Mouse (Mus musculus) embryonic facial prominence, embryonic 13.5 days (tissue): ENCODE results near the gene Cdk11b. TPM values are rescaled to one million over a fixed set of nuclear protein-coding genes. Genes with fewer than 3 reads are reported as not detected.
"Not testable (repeated sequence)": the region's sequence is repeated elsewhere in the genome, so short reads cannot be mapped to it uniquely, and the experiment has no call there.

ENCODE experiments used
- ATAC-seq: fragments of 200-750 bp; cut with Nextera tagmentation; 2 replicates; pipeline ENCODE4 v1.8.0; 2017; ENCODE audit warnings: low read depth; ENCODE audit not compliant: insufficient number of reproducible peaks, insufficient read depth, low FRiP score, low TSS enrichment
- H3K27ac ChIP-seq: fragments of 300-500 bp; sonication (generic); 2 replicates; pipeline ENCODE4 v1.5.1; 2015; ENCODE audit warnings: moderate library complexity, mild to moderate bottlenecking, inconsistent platforms
- H3K27me3 ChIP-seq: fragments of 300-500 bp; sonication (generic); 2 replicates; pipeline ENCODE4 v1.6.1; 2015; ENCODE audit warnings: mild to moderate bottlenecking, inconsistent platforms
- H3K36me3 ChIP-seq: fragments of 300-500 bp; sonication (generic); 2 replicates; pipeline ENCODE4 v1.6.1; 2015; ENCODE audit warnings: mild to moderate bottlenecking, inconsistent platforms
- H3K4me1 ChIP-seq: fragments of 300-500 bp; sonication (generic); 2 replicates; pipeline ENCODE4 v1.6.1; 2015; ENCODE audit warnings: inconsistent platforms
- H3K4me2 ChIP-seq: fragments of 300-500 bp; sonication (generic); 2 replicates; pipeline ENCODE4 v1.6.1; 2015; ENCODE audit warnings: moderate library complexity, mild to moderate bottlenecking, inconsistent platforms
- H3K4me3 ChIP-seq: fragments of 300-500 bp; sonication (generic); 2 replicates; pipeline ENCODE4 v1.5.1; 2015; ENCODE audit warnings: mild to moderate bottlenecking, inconsistent platforms
- H3K9ac ChIP-seq: fragments of 300-500 bp; sonication (generic); 2 replicates; pipeline ENCODE4 v1.6.1; 2015; ENCODE audit warnings: mild to moderate bottlenecking, inconsistent platforms
- H3K9me3 ChIP-seq: fragments of 300-500 bp; sonication (generic); 2 replicates; pipeline ENCODE4 v1.6.1; 2016; ENCODE audit warnings: inconsistent platforms
- WGBS: fragments of 180-500 bp; shearing (Covaris S2); methylation state at CpG from one replicate; pipeline ENCODE4 v1.1.7; 2015; ENCODE audit warnings: mixed read lengths; 5-methylcytosine and 5-hydroxymethylcytosine counted together
- polyA plus RNA-seq: library from polyadenylated mRNA; unstranded; fragments of >200 nt; fragmentation: Nextera tagmentation; extraction: Ambion mirVana; gene quantifications from 2 replicates; pipeline ENCODE4 v1.2.1, GENCODE M21; 2015

The Cdk11b gene
- polyA plus RNA-seq, 1 experiment from 2014 or later, result 76.4 TPM

DNA sequence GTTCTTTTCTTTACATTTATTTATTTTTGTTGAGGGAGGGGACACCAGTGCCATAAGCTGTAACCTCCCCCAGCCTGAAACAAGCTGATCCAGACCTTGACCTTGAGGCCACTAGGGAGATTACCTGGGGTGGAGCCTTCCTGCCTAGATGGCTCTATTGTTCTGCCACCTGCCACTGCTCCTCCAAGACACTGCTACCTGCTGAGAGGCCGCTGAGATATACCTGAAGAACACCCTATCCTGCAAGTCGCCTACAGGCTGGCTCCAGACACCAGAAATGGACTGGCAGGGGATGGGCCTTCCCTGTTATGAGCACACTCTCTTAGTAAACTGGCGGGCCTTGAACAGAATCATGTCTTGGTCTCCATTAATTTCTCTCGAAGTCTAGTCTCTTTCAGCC, 45.6 kb downstream of the Cdk11b start:
- not testable (repeated sequence) for H3K27ac ChIP-seq, H3K27me3 ChIP-seq, H3K9me3 ChIP-seq, H3K4me1 ChIP-seq, H3K4me3 ChIP-seq, ATAC-seq, H3K9ac ChIP-seq
- Histone ChIP-seq H3K4me2 (peak overlapping the region; percentile 86), H3K36me3 (peaks cover 13% of the 10 kb centered on the region)
- WGBS, result 60% methylated on average over 4 of the region's 4 CpGs

DNA sequence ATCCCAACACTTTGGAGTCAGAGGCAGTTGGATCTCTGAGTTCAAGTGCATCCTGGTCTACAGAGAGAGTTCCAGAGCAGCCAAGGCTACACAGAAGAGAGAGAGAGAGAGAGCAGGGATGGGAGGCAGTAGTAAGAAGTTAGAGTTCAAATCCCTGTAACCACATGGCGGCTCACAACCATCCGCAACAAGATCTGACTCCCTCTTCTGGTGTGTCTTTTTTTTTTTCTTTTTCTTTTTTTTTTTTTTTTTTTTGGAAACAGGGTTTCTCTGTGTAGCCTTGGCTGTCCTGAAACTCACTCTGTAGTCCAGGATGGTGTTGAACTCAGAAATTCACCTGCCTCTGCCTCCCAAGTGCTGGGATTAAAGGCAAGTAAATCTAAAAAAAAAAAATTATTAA, 47.4 kb downstream of the Cdk11b start:
- H3K27ac ChIP-seq, result no peak overlapping the region
- no peaks in the 10 kb centered on the region for H3K36me3 ChIP-seq
- 48% methylated on average over 2 of the region's 2 CpGs for WGBS
- H3K4me2 ChIP-seq, result no peak overlapping the region
- no peak for ATAC-seq
- H3K4me3 ChIP-seq, result no peak overlapping the region
- H3K9me3 ChIP-seq, result no peaks in the 10 kb centered on the region
- peaks cover 7% of the 10 kb centered on the region for H3K4me1 ChIP-seq
- no peaks in the 10 kb centered on the region for H3K27me3 ChIP-seq
- H3K9ac ChIP-seq, result no peak overlapping the region

DNA sequence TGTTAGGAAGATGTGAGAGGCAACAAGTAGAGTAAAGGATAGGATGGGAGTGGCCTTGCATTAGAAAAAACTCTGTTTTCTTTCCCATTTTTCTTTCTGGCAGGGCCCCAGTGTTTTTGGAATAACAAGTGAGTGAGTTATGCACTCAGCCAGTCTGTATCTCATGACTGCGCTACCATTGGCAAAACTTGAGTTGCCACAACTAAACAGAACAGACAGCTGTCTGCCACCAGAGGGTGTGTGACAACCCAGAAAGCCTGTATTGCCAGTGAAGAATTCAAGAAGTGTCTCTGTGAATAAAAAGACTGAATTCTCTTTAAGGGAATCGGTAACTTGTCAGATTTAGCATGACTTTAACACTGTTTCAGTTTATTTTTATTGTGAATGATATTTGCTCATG, 51.3 kb downstream of the Cdk11b start:
- Histone ChIP-seq H3K9ac (no peak overlapping the region), H3K4me1 (no peaks in the 10 kb centered on the region)
- WGBS, result 77% methylated on average over 2 of the region's 2 CpGs

DNA sequence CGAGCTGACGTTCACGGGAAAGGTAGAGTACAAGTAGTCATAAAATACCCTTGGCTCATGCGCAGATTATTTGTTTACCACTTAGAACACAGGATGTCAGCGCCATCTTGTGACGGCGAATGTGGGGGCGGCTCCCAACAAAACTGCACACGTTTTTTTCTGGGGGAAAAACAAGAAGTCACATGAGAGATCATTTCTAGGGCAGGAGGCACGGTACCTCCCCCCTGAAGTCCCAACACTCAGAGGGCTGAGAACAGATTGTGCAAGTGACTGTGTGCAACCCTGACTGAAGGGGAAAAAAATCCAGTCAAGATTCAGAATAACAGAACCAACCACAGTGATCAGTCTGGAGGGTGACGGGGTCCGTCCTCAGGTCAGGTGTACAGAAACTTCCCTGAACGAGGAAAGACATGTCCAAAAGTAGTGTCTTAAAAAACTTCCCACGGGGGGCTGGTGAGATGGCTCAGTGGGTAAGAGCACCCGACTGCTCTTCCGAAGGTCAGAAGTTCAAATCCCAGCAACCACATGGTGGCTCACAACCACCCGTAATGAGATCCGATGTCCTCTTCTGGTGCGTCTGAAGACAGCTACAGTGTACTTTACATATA, 59.1 kb downstream of the Cdk11b start:
- not testable (repeated sequence) for H3K36me3 ChIP-seq, H3K9me3 ChIP-seq, H3K27ac ChIP-seq, H3K4me3 ChIP-seq, H3K27me3 ChIP-seq, H3K4me1 ChIP-seq, H3K4me2 ChIP-seq, H3K9ac ChIP-seq, ATAC-seq
- WGBS, result 88% methylated on average over 16 of the region's 19 CpGs

More for the DNA sequence above, 51.3 kb downstream of the Cdk11b start:
- Histone ChIP-seq H3K4me3 (no peak overlapping the region), H3K4me2 (no peak overlapping the region), H3K27ac (no peak overlapping the region), H3K27me3 (no peaks in the 10 kb centered on the region), H3K36me3 (no peaks in the 10 kb centered on the region), H3K9me3 (no peaks in the 10 kb centered on the region)
- ATAC-seq, result no peak

DNA sequence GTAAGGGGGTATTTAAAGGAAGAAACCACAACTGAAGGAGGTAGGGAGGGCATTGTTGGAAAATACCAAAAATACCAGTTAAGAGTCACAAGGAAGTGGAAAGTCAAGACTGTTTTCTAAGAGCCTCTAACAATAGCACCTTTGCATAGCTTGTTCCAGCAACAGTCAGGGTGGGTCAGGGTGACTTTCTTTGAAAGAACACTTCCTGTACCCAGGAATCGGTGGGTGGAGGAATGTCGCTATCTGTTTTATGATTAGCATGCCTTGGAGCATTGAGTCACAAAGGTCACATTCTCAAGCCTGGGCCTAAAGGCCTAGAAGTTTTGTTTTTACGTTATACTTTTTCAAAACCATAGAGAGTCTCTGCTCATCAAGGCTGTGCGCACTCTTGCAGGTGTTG, 63.1 kb downstream of the Cdk11b start:
- H3K27me3 ChIP-seq, H3K4me3 ChIP-seq, H3K9me3 ChIP-seq, H3K27ac ChIP-seq, H3K9ac ChIP-seq, H3K36me3 ChIP-seq, H3K4me1 ChIP-seq, ATAC-seq, H3K4me2 ChIP-seq: not testable (repeated sequence)
- WGBS, result 82% methylated on average over 4 of the region's 4 CpGs

DNA sequence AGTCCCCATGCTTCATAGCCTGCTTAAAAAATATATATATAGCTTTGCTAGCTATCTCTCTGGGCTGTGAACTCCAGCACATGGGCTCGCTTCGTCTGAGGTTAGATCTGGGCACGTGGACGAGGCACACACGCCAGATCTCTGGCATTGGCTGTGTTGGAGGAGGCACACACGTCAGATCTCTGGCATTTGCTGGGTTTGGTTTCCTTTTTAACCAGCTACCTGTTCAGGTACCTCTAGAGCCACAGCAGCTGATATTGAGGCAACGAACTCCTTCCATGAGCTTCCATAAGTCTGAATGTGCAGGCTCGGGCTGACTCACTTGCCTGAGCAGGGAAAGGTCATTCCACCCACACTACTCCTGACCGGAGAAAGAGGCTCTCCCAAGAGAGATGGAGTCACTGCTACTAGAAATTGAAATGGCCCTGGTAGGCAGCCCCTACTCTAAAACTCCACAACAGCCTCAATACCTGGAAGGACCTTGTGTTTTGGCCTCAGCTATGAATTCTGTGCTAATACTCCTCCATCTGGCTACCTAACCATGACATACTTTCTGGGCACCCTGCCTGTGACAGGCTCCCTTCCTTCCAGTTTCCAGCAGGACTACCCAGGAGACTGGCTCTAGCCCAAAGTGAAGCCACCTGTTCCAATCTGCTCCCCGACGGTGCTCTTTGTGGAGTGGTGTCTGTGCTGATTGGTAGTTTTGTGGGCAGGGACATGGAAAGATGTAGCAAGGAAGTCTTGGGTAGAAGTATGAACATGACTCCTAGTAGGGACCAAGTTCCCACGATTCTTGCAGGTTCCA, 66.1 kb downstream of the Cdk11b start:
- Histone ChIP-seq H3K27me3 (peaks cover 11% of the 10 kb centered on the region; the same call in 1 of the 2 replicates), H3K4me1 (peaks cover 10% of the 10 kb centered on the region), H3K27ac (no peak overlapping the region), H3K36me3 (no peaks in the 10 kb centered on the region), H3K4me3 (no peak overlapping the region), H3K4me2 (no peak overlapping the region), H3K9me3 (no peaks in the 10 kb centered on the region), H3K9ac (no peak overlapping the region)
- no peak for ATAC-seq
- 83% methylated on average over 12 of the region's 12 CpGs for WGBS

DNA sequence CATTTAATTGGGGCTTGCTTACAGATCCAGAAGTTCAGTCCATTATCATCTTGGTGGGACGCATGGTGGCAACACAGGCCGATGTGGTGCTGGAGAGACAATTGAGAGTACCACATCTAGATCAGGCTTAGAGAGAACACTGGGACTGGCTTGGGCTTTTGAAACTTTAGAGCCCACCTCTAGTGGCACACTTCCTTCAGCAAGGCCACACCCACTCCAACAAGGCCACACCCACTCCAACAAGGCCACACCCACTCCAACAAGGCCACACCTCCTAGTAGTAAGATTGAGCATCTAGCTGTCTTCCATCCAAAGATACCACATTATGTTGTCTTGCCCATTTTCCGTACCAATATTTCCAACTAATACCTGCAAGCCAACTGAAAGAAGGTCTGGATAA, 67.8 kb downstream of the Cdk11b start:
- WGBS, result 93% methylated on average over 3 of the region's 3 CpGs
- H3K4me1 ChIP-seq, result peaks cover 24% of the 10 kb centered on the region

DNA sequence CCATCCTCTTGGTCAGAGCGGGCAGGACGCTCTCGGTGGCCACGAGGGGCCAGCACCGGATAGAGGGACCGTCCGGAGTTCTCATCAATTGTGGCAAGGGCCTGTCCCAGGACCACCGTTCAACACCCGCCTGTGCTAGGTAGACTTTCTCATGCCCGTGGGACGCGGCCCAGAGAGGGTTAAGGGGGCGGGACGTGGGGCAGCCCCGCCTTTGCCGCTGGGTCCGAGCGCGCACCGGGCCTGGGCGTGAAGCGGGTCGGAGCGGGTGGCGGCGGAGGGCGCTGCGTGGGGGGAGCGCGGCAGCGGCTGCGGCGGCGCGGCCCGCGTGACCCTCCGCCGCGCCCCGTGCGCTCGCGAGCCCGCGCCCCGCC, 69.4 kb downstream of the Cdk11b start, which contains the start of gene Fndc10:
Gene Fndc10, plus strand, starts transcription at position 232 of the 371 bp plus-strand sequence.
- peaks cover 14% of the 10 kb centered on the region; the same call in 1 of the 2 replicates for H3K27me3 ChIP-seq
- peak within 1 kb of the TSS; percentile 72 for H3K4me3 ChIP-seq
- no peaks in the 10 kb centered on the region for H3K36me3 ChIP-seq
- H3K4me1 ChIP-seq, result peaks cover 24% of the 10 kb centered on the region
- no peaks in the 10 kb centered on the region for H3K9me3 ChIP-seq
- peak within 1 kb of the TSS; percentile 82 for H3K27ac ChIP-seq
- H3K9ac ChIP-seq, result peak within 1 kb of the TSS; percentile 87
- peak within 1 kb of the TSS; percentile 95 for H3K4me2 ChIP-seq
- peak; percentile 79 for ATAC-seq
- 1% methylated on average over 27 of the region's 47 CpGs for WGBS

More for the DNA sequence above, 67.8 kb downstream of the Cdk11b start:
- ATAC-seq, result no peak
- peaks cover 14% of the 10 kb centered on the region; the same call in 1 of the 2 replicates for H3K27me3 ChIP-seq
- no peaks in the 10 kb centered on the region for H3K9me3 ChIP-seq
- no peak overlapping the region for H3K27ac ChIP-seq
- H3K9ac ChIP-seq, result no peak overlapping the region
- H3K36me3 ChIP-seq, result no peaks in the 10 kb centered on the region
- H3K4me3 ChIP-seq, result no peak overlapping the region
- H3K4me2 ChIP-seq, result no peak overlapping the region

DNA sequence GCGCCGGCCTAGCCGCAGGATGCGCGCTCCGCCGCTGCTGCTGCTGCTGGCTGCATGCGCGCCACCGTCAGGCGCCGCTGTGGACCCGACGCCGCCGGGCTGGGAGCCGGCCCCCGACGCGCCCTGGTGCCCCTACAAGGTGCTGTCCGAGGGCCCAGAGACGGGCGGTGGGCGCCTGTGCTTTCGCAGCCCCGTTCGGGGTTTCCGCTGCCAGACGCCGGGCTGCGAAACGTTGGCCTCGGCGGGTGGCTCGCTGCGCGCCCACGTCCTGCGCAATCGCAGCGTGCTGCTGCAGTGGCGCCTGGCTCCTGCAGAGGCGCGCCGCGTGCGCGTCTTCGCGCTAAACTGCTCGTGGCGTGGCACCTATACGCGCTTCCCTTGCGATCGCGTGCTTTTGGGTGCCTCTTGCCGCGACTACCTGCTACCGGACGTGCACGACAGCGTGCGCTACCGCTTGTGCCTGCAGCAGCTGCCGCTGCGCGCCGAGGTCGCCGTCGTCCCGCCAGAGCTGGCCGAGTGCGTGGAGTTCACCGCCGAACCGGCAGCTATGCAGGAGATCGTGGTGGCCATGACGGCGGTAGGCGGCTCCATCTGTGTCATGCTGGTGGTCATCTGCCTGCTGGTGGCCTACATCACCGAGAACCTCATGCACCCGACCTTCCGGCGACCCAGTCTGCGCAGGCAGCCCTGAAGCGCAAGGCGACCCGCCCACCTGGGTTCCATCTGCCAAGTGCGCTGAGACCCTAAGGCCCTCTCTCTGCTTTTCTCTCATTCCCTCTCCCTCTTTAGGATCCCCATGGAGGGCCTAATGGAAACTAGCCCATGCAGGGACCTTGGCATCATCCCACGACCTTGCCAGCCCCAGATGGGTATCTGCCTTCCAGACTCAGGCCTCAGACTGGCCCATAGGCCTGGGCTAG, 70.1 kb downstream of the Cdk11b start:
- Histone ChIP-seq H3K27ac (peak overlapping the region; percentile 82), H3K36me3 (no peaks in the 10 kb centered on the region), H3K27me3 (peaks cover 14% of the 10 kb centered on the region; the same call in 1 of the 2 replicates), H3K4me3 (peak overlapping the region; percentile 72), H3K4me1 (peaks cover 24% of the 10 kb centered on the region), H3K9me3 (no peaks in the 10 kb centered on the region), H3K9ac (peak overlapping the region; percentile 87), H3K4me2 (peak overlapping the region; percentile 95)
- peak; percentile 67; the same call in 1 of the 2 replicates for ATAC-seq
- 1% methylated on average over 89 of the region's 92 CpGs for WGBS

DNA sequence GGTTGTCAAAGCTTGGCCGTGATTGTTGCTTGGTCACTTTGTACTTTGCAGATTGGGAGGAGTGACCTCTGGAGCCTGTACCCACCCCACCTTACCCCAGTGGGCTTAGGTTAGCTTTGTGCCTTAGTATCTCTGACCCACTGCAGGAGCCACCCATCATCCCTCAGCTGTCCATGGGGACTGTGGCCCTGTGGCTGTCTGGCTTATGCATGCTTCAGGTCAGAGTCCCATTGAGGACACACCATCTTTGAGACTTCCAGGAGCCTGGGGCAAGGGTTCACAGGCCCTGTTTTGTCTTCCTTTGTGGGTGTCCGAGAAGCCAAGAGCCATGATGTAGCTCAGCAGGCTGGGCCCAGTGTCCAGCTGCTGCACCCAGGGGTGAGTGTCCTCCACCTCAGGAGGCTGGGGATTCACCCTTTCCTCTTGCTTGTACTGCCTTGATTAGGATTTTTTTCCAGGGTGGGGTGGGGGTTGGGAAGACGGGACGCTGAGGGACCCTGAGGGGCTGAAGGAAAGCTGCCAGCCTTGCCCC, 70.9 kb downstream of the Cdk11b start:
- Histone ChIP-seq H3K27ac (no peak overlapping the region), H3K9me3 (no peaks in the 10 kb centered on the region), H3K4me1 (peaks cover 24% of the 10 kb centered on the region), H3K4me3 (peak overlapping the region; percentile 72), H3K27me3 (peaks cover 14% of the 10 kb centered on the region; the same call in 1 of the 2 replicates), H3K36me3 (no peaks in the 10 kb centered on the region), H3K9ac (peak overlapping the region; percentile 87), H3K4me2 (peak overlapping the region; percentile 95)
- no peak for ATAC-seq
- WGBS, result 77% methylated on average over 4 of the region's 4 CpGs
